Mouse (Mus musculus): ENCODE results near the gene Chad. TPM values are rescaled to one million over a fixed set of nuclear protein-coding genes. Genes with fewer than 3 reads are reported as not detected.

The Chad gene
- polyA plus RNA-seq (2014; fragmentation: Nextera tagmentation; extraction: Ambion mirVana) = 0.20 and 0.30 TPM in 2 replicates

DNA sequence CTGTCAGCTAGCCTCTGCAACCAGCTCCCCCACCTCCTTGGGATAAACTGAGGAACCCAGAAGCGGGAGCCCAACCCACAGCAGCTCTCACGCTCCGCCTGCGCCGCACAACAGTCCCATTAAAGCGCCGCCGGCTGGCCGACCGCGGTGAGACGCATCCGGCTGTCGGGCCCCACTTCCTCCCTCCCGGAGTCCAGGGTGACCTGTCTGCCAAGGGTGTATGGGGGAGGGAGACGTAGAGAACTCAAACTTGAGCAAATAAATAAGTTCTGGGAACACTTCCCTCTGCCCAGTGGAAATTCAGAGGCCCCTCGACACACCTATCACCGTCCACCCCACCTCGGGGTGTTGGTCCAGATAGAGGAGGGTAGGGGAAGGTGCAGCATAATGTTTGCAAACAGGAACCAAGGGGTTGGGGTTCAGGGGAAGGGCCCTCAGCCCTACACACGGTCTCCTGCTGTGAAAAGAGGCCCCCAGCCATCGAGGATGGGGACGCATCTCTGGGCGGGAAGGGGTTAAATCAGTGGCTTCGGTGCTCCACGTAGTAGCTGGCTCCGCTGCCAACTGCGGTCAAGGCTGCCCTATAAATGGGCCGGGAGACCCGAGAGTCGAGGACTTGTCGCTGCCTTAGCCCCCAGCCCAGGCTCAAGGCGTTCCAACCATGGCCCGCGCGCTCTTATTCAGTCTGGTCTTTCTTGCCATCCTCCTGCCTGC is at the start of gene Chad:
Gene Chad, plus strand, starts transcription at position 611 of the 714 bp plus-strand sequence.
- ATAC-seq (ENCODE audit: low FRiP score) (no peak), DNase-seq (ENCODE audit: low spot score, missing footprints) (peak; percentile 89)
- peak within 1 kb of the TSS; percentile 42 for H3K4me2 ChIP-seq
- H3K27me3 ChIP-seq (ENCODE audit: control insufficient read depth, insufficient read depth, low read length) = peaks cover 21% of the 10 kb centered on the region
- H3K4me1 ChIP-seq (ENCODE audit: control insufficient read depth, insufficient read depth, low read length) = peaks cover 4% of the 10 kb centered on the region; the same call in 1 of the 2 replicates
- peak within 1 kb of the TSS; percentile 46 for H3K9ac ChIP-seq (ENCODE audit: low read length)
- H3K36me3 ChIP-seq (ENCODE audit: control insufficient read depth, insufficient read depth, low read length) = no peaks in the 10 kb centered on the region
- 4% methylated on average over 35 of the region's 35 CpGs for WGBS
- H3K4me3 ChIP-seq (ENCODE audit: low read depth, low read length) = peak within 1 kb of the TSS; percentile 9; the same call in 1 of the 2 replicates
- H3K27ac ChIP-seq (ENCODE audit: low read depth, low read length) = no peak within 1 kb of the TSS
- H3K9me3 ChIP-seq (ENCODE audit: control insufficient read depth, low read length) = no peaks in the 10 kb centered on the region

DNA sequence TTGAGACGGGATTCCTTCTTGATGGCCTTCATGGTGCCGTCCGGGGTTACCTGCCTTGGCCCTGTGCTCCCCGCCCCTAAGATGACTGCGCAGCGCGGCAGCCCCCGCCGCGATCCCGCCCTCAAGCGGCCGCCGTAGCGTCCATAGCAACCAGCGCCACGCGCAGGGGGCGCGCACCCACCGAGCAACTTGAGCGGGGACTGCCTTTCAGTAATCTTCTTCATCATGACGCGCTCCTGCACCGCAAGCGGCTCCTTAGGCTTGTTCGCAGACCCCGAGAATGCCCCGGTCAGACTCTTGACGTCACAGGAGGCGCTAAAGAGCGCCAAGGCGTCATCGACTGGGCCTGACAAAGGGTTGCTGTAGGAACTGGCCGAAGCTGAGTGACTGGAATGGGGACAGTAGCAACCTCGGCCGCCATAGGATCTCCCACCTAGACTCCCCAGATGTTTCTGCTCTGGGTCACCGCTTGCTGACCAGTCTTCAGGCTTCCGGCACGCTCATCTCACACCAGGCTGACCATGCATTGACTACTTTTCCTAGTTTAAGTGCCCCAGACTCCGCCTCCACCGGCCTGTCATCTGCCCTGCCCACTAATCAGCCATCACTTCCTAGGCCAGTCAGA is 43.5 kb upstream of the Chad start, which contains the start of gene Mycbpap:
Gene Mycbpap, minus strand, starts transcription at position 524 of the 625 bp plus-strand sequence.
- Histone ChIP-seq H3K4me1 (ENCODE audit: control insufficient read depth, insufficient read depth, low read length) (peaks cover 9% of the 10 kb centered on the region), H3K27me3 (ENCODE audit: control insufficient read depth, insufficient read depth, low read length) (no peaks in the 10 kb centered on the region), H3K27ac (ENCODE audit: low read depth, low read length) (no peak within 1 kb of the TSS), H3K4me3 (ENCODE audit: low read depth, low read length) (peak within 1 kb of the TSS; percentile 51), H3K9me3 (ENCODE audit: control insufficient read depth, low read length) (no peaks in the 10 kb centered on the region), H3K9ac (ENCODE audit: low read length) (peak within 1 kb of the TSS; percentile 60), H3K4me2 (peak within 1 kb of the TSS; percentile 87), H3K36me3 (ENCODE audit: control insufficient read depth, insufficient read depth, low read length) (no peaks in the 10 kb centered on the region)
- 1% methylated on average over 42 of the region's 42 CpGs for WGBS
- DNase-seq (ENCODE audit: low spot score, missing footprints) = peak; percentile 98
- peak; percentile 85 for ATAC-seq (ENCODE audit: low FRiP score)

DNA sequence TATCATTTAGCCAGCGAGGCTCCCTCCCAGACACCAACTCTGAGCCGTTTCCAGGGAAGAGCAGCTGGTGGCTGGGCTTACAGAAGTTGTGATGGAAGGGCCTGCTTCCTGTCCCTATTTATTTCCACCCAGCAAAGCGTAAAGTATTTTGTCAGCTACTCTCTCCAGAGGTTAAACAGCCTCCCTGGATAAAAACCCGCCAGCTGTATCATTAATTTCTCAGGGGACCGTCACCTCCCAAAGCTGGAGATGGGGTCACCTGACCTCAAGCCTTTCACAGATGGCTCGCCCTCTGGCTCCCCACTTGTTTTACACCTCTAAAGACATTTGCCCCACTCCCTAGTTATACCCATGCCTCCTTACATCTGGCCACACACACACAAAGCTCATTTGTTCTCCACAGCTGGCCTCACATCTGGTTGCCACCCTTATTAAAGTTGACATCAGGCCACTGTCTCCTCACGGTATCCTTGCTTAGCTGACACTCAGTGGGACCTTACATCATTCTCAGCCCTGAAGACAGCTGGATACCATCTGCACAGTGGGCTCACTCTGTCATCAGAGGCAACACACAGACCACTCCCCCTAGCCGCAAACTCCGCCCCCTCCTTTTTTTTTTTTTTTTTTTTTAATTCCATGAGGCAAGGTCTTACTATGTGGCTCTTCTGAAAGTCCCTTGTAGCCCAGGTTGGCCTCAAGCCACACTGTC is 38.5 kb upstream of the Chad start:
- no peaks in the 10 kb centered on the region; the same call in 1 of the 2 replicates for H3K4me1 ChIP-seq (ENCODE audit: control insufficient read depth, insufficient read depth, low read length)
- H3K9me3 ChIP-seq (ENCODE audit: control insufficient read depth, low read length) = no peaks in the 10 kb centered on the region
- 54% methylated on average over 9 of the region's 9 CpGs for WGBS
- H3K4me3 ChIP-seq (ENCODE audit: low read depth, low read length) = no peak overlapping the region
- H3K27ac ChIP-seq (ENCODE audit: low read depth, low read length) = no peak overlapping the region
- H3K36me3 ChIP-seq (ENCODE audit: control insufficient read depth, insufficient read depth, low read length) = no peaks in the 10 kb centered on the region
- ATAC-seq (ENCODE audit: low FRiP score) = peak; percentile 50; the same call in 1 of the 2 replicates
- H3K4me2 ChIP-seq = no peak overlapping the region
- no peak for DNase-seq (ENCODE audit: low spot score, missing footprints)
- H3K27me3 ChIP-seq (ENCODE audit: control insufficient read depth, insufficient read depth, low read length) = no peaks in the 10 kb centered on the region
- no peak overlapping the region for H3K9ac ChIP-seq (ENCODE audit: low read length)

DNA sequence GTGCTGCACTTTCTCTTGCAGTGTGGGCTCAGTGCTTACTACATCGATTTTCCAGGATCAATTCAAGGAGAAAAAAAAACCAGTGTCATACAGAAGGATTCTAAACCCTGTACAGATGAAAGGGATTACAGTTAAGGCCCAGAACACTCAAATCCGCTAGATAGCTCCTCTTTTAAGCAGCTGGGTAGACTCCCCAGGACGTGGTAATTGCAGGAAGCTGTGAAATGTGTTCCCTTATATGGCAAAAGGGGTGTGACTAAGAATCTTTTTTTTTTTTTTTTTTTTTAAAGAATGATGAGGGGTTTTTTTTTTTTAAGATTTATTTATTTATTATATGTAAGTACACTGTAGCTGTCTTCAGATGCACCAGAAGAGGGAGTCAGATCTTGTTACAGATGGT is 36.0 kb upstream of the Chad start:
- no peak overlapping the region for H3K27ac ChIP-seq (ENCODE audit: low read depth, low read length)
- ATAC-seq (ENCODE audit: low FRiP score) (no peak), DNase-seq (ENCODE audit: low spot score, missing footprints) (no peak)
- H3K9ac ChIP-seq (ENCODE audit: low read length) = no peak overlapping the region
- no peak overlapping the region for H3K4me2 ChIP-seq
- H3K27me3 ChIP-seq (ENCODE audit: control insufficient read depth, insufficient read depth, low read length) = no peaks in the 10 kb centered on the region
- no peaks in the 10 kb centered on the region for H3K36me3 ChIP-seq (ENCODE audit: control insufficient read depth, insufficient read depth, low read length)
- WGBS = 48% methylated on average over 3 of the region's 3 CpGs
- H3K4me3 ChIP-seq (ENCODE audit: low read depth, low read length) = no peak overlapping the region
- H3K9me3 ChIP-seq (ENCODE audit: control insufficient read depth, low read length) = no peaks in the 10 kb centered on the region
- no peaks in the 10 kb centered on the region for H3K4me1 ChIP-seq (ENCODE audit: control insufficient read depth, insufficient read depth, low read length)

DNA sequence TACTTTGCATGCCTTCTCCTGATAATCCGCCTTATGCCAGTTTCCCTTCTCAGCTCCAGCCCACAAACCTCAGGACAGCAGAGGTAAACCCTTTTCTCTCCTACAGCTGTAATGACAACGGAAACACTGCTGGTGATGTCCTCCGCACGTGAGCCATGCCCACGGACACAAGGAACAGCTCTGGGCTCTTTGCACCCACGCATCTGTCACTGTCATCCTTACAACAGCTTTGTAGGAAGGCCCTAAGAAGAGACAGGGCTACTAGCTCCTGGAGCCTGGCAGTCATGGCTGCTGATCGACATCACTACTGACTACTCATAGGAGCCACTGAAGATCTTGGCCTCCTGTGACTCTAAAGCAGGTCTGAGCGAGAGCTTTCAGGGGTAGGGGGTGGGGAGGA is 31.7 kb upstream of the Chad start:
- DNase-seq (ENCODE audit: low spot score, missing footprints) (peak; percentile 49), ATAC-seq (ENCODE audit: low FRiP score) (no peak)
- no peaks in the 10 kb centered on the region for H3K9me3 ChIP-seq (ENCODE audit: control insufficient read depth, low read length)
- H3K27ac ChIP-seq (ENCODE audit: low read depth, low read length) = no peak overlapping the region
- H3K27me3 ChIP-seq (ENCODE audit: control insufficient read depth, insufficient read depth, low read length) = no peaks in the 10 kb centered on the region
- 84% methylated on average over 8 of the region's 8 CpGs for WGBS
- no peak overlapping the region for H3K4me3 ChIP-seq (ENCODE audit: low read depth, low read length)
- no peaks in the 10 kb centered on the region for H3K36me3 ChIP-seq (ENCODE audit: control insufficient read depth, insufficient read depth, low read length)
- H3K9ac ChIP-seq (ENCODE audit: low read length) = no peak overlapping the region
- no peak overlapping the region for H3K4me2 ChIP-seq
- H3K4me1 ChIP-seq (ENCODE audit: control insufficient read depth, insufficient read depth, low read length) = no peaks in the 10 kb centered on the region

DNA sequence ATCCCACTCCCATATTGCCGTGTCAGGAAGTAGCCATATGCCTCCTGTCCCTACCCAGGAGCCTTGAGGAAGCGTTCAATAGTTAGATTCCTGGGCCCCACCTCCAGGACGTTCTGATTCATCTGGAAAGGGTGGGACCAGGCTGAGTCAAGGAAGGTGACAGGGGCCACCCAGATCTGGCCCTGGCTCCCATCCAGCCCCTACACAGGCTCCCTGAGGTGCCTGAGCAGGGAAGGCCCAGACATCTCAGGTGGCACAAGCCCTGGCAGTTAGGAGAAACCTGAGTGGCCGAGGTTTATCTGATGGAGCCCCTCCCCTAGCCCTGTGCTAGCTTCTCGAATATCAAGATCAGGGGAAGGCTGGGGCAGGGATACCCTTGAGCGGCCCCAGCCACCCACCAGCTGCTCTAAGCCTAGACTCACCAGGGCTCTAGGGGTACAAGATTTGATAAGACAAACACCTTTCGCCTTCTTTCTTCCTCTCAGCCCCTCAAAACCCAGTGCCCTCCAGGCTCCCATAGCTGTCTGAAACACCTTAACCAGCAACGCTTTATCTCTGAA is 26.0 kb upstream of the Chad start:
- Histone ChIP-seq H3K4me1 (ENCODE audit: control insufficient read depth, insufficient read depth, low read length) (no peaks in the 10 kb centered on the region), H3K4me2 (no peak overlapping the region), H3K4me3 (ENCODE audit: low read depth, low read length) (no peak overlapping the region), H3K9ac (ENCODE audit: low read length) (no peak overlapping the region), H3K27ac (ENCODE audit: low read depth, low read length) (no peak overlapping the region), H3K27me3 (ENCODE audit: control insufficient read depth, insufficient read depth, low read length) (no peaks in the 10 kb centered on the region), H3K9me3 (ENCODE audit: control insufficient read depth, low read length) (no peaks in the 10 kb centered on the region), H3K36me3 (ENCODE audit: control insufficient read depth, insufficient read depth, low read length) (no peaks in the 10 kb centered on the region)
- peak; percentile 39 for DNase-seq (ENCODE audit: low spot score, missing footprints)
- no peak for ATAC-seq (ENCODE audit: low FRiP score)
- 57% methylated on average over 8 of the region's 8 CpGs for WGBS

DNA sequence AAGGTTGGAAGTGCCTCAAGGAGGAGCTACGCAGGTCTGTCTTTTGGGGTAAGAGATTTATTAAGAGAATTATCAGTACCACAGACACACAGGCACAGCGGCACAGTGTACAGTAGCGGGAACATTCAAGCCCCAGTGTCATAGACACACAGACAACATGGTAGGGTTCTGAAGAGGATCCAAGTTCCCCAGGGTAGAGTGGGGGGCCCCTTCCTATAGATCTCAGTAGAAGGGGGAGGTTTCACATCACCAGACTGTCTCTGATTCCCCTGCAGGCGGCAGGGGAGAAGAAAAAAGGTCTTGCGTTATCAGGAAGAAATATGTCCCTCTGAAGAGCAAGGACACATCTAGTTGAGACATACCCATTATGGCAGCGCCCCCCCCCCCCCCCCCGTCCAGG is 25.1 kb upstream of the Chad start:
- Histone ChIP-seq H3K4me3 (ENCODE audit: low read depth, low read length) (no peak overlapping the region), H3K9ac (ENCODE audit: low read length) (no peak overlapping the region), H3K36me3 (ENCODE audit: control insufficient read depth, insufficient read depth, low read length) (no peaks in the 10 kb centered on the region), H3K27me3 (ENCODE audit: control insufficient read depth, insufficient read depth, low read length) (no peaks in the 10 kb centered on the region), H3K9me3 (ENCODE audit: control insufficient read depth, low read length) (no peaks in the 10 kb centered on the region), H3K4me2 (no peak overlapping the region), H3K4me1 (ENCODE audit: control insufficient read depth, insufficient read depth, low read length) (no peaks in the 10 kb centered on the region), H3K27ac (ENCODE audit: low read depth, low read length) (no peak overlapping the region)
- ATAC-seq (ENCODE audit: low FRiP score) = no peak
- DNase-seq (ENCODE audit: low spot score, missing footprints) = peak; percentile 66
- 82% methylated on average over 7 of the region's 7 CpGs for WGBS

DNA sequence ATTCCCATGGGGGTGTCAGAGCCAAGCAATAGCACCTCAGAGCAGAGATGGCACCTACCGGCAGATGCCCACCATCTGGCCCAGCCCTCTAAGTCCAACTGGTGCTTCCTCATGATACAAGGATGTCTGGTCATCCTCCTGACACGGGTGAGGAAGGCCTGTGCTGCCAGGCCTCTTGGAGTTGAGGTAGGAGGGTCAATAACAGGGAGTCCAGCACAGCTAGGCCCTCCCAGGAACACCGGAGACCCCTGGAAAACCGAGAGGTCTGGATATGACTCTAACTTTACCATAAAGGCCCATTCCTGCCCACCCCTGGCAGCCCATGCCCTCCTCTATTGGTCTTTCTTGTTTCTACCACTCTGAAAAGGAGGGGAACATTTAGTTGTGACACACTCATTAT is 22.4 kb upstream of the Chad start:
- H3K4me1 ChIP-seq (ENCODE audit: control insufficient read depth, insufficient read depth, low read length) = no peaks in the 10 kb centered on the region
- no peaks in the 10 kb centered on the region for H3K27me3 ChIP-seq (ENCODE audit: control insufficient read depth, insufficient read depth, low read length)
- H3K27ac ChIP-seq (ENCODE audit: low read depth, low read length) = no peak overlapping the region
- H3K9ac ChIP-seq (ENCODE audit: low read length) = no peak overlapping the region
- no peaks in the 10 kb centered on the region for H3K36me3 ChIP-seq (ENCODE audit: control insufficient read depth, insufficient read depth, low read length)
- H3K4me3 ChIP-seq (ENCODE audit: low read depth, low read length) = no peak overlapping the region
- DNase-seq (ENCODE audit: low spot score, missing footprints) = peak; percentile 68
- no peak for ATAC-seq (ENCODE audit: low FRiP score)
- H3K9me3 ChIP-seq (ENCODE audit: control insufficient read depth, low read length) = no peaks in the 10 kb centered on the region
- H3K4me2 ChIP-seq = no peak overlapping the region
- WGBS = 91% methylated on average over 4 of the region's 4 CpGs

Data from midbrain, embryonic 11.5 days (tissue).